Mouse (Mus musculus) inflammation-experienced regulatory T-cells, adult 6 months (primary cell): Measurements from ENCODE around the gene Apoe. TPM values are rescaled to one million over a fixed set of nuclear protein-coding genes. Genes with fewer than 3 reads are reported as not detected.
"Not testable (repeated sequence)": the region's sequence is repeated elsewhere in the genome, so short reads cannot be mapped to it uniquely, and the experiment has no call there.

Experiments used
- ATAC-seq: one replicate; pipeline ENCODE4 v1.8.0; 2017
- polyA plus RNA-seq, 3 experiments: library from polyadenylated mRNA; unstranded; fragments of 100-300 nt; shearing (Covaris generic); gene quantifications; one replicate each; pipeline ENCODE4 v1.2.1; 2017

The Apoe gene
- polyA plus RNA-seq, 3 experiments from 2014 or later, result 8.7 to 11.9 (median 10.6) TPM

- ATAC-seq, result no peak
Observed at GRCm38 (mm10) chr7:19691434-19691833, 7.6 kb downstream of the Apoe start.

GRCm38 (mm10) chr7:19690845-19691244 lies 8.1 kb downstream of the Apoe start:
- ATAC-seq, result no peak

DNA sequence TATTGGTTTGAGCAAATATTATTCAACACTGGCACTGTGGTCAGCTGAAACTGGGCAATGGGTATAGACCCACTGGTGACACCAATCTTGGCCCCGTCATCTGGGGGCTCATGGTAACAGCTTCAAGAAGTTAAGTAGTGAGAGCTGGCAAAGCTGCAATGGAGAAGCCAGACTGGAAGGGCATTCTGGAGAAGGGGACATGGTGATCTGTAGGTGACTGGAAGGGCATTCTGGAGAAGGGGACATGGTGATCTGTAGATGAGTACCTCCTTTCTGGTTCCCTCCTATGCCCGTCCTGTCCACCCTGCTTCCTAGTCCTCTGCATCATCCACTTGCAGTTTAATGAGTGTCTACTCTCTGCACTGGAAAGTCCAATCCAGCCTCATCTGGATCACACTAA lies 10.4 kb downstream of the Apoe start:
- ATAC-seq, result no peak

- ATAC-seq, result no peak
Observed at GRCm38 (mm10) chr7:19688101-19688500, 10.9 kb downstream of the Apoe start.

DNA sequence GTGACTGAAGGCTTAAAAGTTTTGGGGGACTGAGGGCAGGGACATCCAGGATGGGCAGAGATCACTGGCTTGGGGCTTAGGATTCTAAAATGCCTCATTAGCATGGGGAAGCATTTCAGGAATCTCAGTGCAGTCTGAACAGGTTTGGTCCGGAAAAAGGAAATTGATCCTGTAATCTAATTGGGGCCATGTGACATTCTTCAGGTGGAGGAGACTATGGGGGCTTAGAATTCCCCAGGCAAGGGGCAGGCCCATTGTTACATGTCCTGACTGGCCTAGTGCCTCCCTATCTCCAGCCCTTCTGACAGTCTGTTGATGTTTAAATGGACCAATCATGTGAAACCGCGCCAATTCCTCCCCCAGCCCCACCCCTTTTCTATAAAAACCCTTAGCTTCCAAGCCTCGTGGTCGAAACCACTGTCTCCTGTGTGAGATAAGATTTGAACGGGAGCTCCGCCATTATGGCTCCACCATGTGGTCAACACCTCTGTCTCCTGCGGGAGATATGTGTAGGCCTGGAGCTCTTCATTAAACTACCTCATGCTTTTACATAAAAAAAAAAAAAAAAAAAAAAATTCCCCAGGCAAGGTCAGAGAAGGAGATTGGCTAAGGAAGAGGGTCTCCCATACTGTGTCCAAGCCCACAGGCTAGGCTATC lies 11.9 kb downstream of the Apoe start:
- not testable (repeated sequence) for ATAC-seq

GRCm38 (mm10) chr7:19686521-19686920 lies 12.5 kb downstream of the Apoe start:
- no peak for ATAC-seq

DNA sequence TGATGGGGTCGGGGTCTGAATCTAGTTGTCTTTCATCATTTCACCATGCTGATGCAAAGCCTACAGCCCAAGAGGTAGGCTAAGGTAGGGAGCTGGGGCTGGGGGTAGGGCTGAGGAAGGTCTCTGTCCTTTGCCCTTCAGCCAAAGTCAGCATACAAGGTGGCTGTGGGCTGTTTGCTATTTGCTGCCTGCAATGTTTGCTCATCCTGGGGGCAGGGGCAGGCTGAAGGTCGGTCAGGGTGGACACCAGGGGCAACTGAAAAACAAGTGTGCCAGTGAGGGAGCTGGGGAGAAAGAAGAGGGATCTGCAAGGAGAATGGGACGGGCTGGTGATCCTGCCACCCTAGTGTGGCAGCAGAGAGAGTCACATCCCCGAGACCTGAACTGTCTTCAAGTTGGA lies 13.6 kb downstream of the Apoe start:
- no peak for ATAC-seq

DNA sequence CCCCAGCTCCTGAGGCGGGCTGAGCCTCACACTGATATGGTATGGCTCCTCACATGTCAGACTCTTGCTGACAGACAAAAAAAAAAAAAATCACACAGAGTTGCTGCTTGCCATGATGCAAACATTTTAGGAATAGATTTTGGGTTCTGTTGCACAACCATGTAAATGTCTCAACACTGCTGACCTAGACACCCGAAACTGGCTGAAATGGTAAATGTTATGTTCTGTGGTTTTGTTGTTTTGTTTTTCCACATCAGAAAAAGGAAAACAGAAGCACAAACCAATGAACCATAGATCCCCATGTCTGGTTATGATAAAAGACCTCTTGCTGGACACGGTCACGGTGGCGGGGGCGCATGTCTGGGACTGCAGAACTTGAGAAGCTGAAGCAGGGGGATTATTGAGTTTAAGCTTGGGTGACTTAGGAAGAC lies 15.2 kb downstream of the Apoe start:
- no peak for ATAC-seq

- ATAC-seq, result no peak
Observed at GRCm38 (mm10) chr7:19682979-19683378, 16.0 kb downstream of the Apoe start.

DNA sequence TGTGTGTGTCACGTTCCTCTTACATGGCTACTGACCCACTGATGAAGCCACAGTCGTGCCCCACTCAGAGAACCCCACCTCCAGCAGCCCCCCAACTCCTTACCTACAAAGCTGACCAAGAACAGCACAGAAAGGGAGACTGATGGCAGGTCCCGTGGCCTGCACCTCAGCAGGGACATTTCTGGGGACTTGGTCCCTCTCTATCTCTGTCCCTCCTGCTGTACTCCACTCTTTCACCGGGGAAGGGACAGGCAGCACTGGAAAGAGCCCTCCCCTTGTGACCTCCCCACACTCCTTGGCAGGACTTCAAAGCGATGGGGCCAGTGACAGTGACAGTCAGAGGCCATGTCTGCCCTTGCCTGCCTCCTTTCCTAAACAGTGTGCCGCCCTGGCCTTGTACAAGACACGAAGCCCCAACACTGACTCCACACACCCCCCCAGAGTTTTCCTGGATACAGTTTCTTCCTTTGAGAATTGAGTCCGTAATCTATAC lies 17.7 kb downstream of the Apoe start, which contains the start of the genes Gm44805 and Apoc4:
Gene Gm44805, minus strand, starts transcription at position 222 of the 493 bp plus-strand sequence.
Gene Apoc4, minus strand, starts transcription at position 278 of the 493 bp plus-strand sequence.
- ATAC-seq, result no peak

DNA sequence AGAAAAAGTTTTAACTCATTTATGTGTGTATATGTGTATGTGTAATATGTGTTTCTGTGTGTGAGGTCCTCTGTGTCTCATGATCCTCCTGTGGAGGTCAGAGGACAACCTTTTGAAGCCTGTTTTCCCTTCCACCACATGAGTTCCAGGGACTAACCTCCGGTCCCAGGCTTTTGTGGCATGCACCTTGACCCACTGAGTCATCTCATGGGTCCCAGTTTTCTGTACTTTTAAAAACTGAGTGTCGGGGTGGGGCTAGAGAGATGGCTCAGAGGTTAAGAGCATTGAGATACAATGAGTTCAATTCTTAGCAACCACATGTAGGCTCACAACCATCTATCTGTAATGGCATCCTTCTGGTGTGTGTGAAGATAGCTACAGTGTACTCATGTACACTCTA lies 18.3 kb downstream of the Apoe start:
- ATAC-seq, result no peak

GRCm38 (mm10) chr7:19678901-19679300 lies 20.1 kb downstream of the Apoe start:
- ATAC-seq, result no peak

DNA sequence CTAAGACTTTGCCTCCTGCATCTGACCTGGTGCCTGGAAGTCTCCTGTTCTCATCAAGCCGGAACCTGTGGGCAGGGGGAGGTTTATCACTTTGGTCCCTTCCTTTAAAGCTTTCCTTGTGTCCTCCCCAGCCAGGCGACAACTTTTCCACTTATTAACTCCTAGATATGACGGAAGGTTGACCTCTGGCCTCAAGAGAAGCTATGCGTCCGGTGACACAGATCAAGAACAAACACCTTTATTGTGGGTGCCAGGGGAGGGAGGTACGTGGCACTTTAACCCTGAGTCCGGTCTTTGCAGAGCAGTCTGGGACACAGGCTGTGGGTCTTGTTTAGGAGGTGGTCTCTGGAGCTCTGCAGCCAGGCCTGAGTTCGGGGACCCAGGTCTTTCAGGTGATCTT lies 21.1 kb downstream of the Apoe start, which contains the start of gene Apoc2:
Gene Apoc2, minus strand, starts transcription at position 70 of the 400 bp plus-strand sequence.
- no peak for ATAC-seq

- ATAC-seq, result no peak
Observed at GRCm38 (mm10) chr7:19676662-19677061, 22.3 kb downstream of the Apoe start.

- no peak for ATAC-seq
Observed at GRCm38 (mm10) chr7:19675824-19676223, 23.2 kb downstream of the Apoe start.

- no peak for ATAC-seq
Observed at GRCm38 (mm10) chr7:19673083-19673699, 25.8 kb downstream of the Apoe start.

- no peak for ATAC-seq
Observed at GRCm38 (mm10) chr7:19671511-19671910, 27.5 kb downstream of the Apoe start.

DNA sequence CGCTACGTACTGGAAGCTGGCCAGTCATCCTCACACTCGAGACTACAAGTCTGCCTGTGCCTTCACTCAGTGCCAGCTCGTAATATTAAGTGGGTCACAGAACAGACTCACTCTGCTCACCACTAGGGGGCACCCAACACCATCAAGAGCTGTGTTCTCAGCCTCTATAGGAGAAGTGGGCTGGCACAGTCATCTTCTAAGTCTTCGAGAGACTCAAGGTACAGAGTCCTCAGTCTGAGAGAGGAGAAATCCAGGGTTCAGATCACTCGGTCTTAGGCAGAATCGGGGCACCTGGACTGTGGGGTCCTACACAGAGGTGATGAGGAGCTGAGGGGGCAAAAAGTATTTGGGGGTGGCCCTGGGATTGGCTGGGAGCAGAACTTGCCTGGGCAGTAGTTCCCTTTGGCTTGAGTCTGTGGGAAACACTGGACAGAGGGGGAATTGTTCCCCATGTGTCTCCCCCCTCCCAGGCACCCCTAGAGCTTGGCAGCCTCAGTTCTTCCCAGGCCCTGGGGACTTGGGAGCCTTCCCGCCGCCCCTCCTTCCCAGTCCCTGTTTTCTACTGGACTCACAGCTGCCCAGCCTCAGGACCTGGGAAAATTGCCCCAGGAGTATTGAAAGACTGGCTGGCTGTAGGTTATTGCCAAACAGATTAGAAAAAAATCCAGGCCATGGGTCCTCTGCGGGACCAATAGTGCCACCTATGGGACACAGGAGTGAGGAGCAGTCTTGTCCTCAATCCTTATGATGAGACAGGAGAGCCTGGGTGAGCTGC lies 29.9 kb downstream of the Apoe start:
- peak; percentile 67 for ATAC-seq

- no peak for ATAC-seq
Observed at GRCm38 (mm10) chr7:19667434-19667833, 31.6 kb downstream of the Apoe start.

- no peak for ATAC-seq
Observed at GRCm38 (mm10) chr7:19666750-19667149, 32.2 kb downstream of the Apoe start.

DNA sequence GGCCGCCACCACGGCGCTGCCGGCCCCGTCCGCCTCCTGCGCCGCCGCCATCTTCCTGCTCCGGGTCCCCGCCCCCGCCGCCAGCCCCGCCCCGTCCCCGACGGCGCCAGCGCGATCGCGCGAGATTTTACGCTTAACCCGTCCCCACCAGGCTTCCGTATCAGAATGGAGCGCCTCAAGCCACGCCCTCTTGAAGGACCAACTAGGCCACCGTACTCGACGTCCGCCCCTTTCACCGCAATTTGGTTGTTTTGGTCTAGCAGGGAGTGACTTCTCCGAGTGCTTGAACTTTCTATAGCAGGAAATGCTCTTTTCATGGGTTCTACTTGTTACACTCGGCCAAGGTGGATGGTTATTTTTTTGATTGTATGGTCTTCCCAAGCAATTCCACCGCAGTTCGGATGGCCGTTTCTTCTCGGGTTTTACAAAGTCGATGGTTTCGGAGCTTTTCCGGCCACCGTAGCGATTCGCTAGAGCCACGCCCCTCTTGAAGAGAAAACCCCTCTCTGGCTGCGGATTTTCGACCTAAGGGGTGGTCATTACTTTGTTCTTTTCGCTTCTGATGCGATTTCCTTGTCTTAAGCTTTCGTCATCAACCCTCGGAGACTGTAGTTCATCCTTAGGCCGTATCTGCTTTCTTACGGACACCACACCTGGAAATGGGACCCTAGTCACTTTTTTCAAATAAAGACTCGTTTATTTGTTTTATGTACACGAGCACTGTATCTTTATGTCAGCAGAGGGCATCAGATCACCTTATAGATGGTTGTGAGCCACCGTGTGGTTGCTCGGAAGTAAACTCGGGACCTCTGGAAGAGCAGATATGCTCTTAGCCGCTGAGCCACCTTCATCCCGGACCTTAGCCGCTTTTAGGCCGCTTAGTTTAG lies 33.8 kb downstream of the Apoe start, which contains the start of gene Clptm1:
Gene Clptm1, minus strand, starts transcription at position 79 of the 887 bp plus-strand sequence.
- peak; percentile 68 for ATAC-seq

DNA sequence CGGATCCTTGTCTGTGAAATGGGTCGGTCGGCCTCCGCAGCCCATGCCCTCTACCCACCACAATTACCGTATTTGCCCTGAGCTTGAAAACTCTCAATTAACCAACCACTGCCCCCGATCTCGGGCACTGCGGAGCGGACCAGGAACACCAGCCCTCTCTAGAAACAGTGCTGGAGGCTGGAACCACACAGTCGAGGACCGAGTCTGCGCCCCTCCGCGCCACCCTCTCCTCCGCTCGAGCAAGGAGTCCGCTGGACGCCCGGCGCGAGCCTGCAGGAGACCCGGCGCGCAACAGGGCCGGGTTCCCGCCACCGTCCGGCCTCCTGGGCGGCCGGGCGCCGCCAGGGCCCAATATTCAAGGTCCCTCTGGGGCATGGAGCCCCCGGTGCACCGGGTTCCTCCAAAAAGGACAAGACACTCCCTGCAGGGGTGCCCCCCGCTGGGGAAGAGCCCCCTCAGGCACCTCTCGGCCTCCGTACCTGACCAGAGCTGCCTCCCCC lies 34.5 kb downstream of the Apoe start:
- ATAC-seq, result peak; percentile 5
